Mouse (Mus musculus) cortical plate, adult 2 months (tissue): ENCODE measurements around the gene Igtp. TPM values are rescaled to one million over a fixed set of nuclear protein-coding genes. Genes with fewer than 3 reads are reported as not detected.
"Not testable (repeated sequence)": the region's sequence is repeated elsewhere in the genome, so short reads cannot be mapped to it uniquely, and the experiment has no call there.

Experiments
- H3K27ac ChIP-seq: fragments of 200-500 bp; 2 replicates; pipeline ENCODE4 v1.5.1; 2012; ENCODE audit warnings: low read length, control low read depth, inconsistent platforms; ENCODE audit not compliant: insufficient read depth
- H3K4me1 ChIP-seq: fragments of 200-500 bp; 2 replicates; pipeline ENCODE4 v1.6.1; 2011; ENCODE audit warnings: low read length; ENCODE audit not compliant: control insufficient read depth, insufficient read depth
- H3K4me3 ChIP-seq: fragments of 200-500 bp; 2 replicates; pipeline ENCODE4 v1.5.1; 2011; ENCODE audit warnings: mild to moderate bottlenecking, low read length, control low read depth; ENCODE audit not compliant: insufficient read depth
- CTCF ChIP-seq: fragments of 200-500 bp; IDR thresholded peaks from 2 replicates; pipeline ENCODE4 v1.5.1; 2011; ENCODE audit warnings: mild to moderate bottlenecking, control low read depth, low read length; ENCODE audit not compliant: insufficient read depth; ENCODE audit errors: extremely low read depth
- POLR2A ChIP-seq: fragments of 200-500 bp; IDR thresholded peaks from 2 replicates; pipeline ENCODE4 v1.6.1; 2011; ENCODE audit warnings: mild to moderate bottlenecking, low read length, control low read depth; ENCODE audit not compliant: insufficient read depth; ENCODE audit errors: extremely low read depth
- polyA plus RNA-seq: library from polyadenylated mRNA; depleted of rRNA; stranded (reverse); fragments of >200 nt; gene quantifications from 2 replicates; pipeline ENCODE4 v1.2.3, GENCODE M21; 2012; rRNA removed

Igtp gene
- 9.0 and 9.6 TPM in 2 replicates for polyA plus RNA-seq

- TF ChIP-seq POLR2A = 0 out of 2 replicates have a peak, but pooled peaks have one; percentile 7
- not testable (repeated sequence) for H3K27ac ChIP-seq
These were observed at the start of gene Igtp, which contains the start of gene Irgm2 for GRCm38 (mm10) chr11:58199229-58200037. Igtp (plus strand) TSS chr11:58199556. Irgm2 (plus strand) TSS chr11:58199618.

GRCm38 (mm10) chr11:58155458-58155857, 43.9 kb upstream of the Igtp start:
- H3K4me3 ChIP-seq = no peak overlapping the region
- no peaks in the 10 kb centered on the region for H3K4me1 ChIP-seq
- TF ChIP-seq POLR2A (no peak), CTCF (no peak)
- H3K27ac ChIP-seq = no peak overlapping the region

More at GRCm38 (mm10) chr11:58199229-58200037, at the start of gene Igtp, which contains the start of gene Irgm2:
- not testable (repeated sequence) for H3K4me1 ChIP-seq
- H3K4me3 ChIP-seq = peak within 1 kb of the TSS; percentile 49

- H3K4me3 ChIP-seq = no peak overlapping the region
- H3K27ac ChIP-seq = no peak overlapping the region
- TF ChIP-seq POLR2A (no peak), CTCF (no peak)
- no peaks in the 10 kb centered on the region for H3K4me1 ChIP-seq
These were observed 42.5 kb upstream of the Igtp start for GRCm38 (mm10) chr11:58156871-58157270.

GRCm38 (mm10) chr11:58165072-58165471, 34.3 kb upstream of the Igtp start:
- TF ChIP-seq POLR2A = no peak
- Histone ChIP-seq H3K4me3 (no peak overlapping the region), H3K4me1 (peaks cover 4% of the 10 kb centered on the region; the same call in 1 of the 2 replicates), H3K27ac (no peak overlapping the region)

- peaks cover 5% of the 10 kb centered on the region; the same call in 1 of the 2 replicates for H3K4me1 ChIP-seq
- H3K27ac ChIP-seq = no peak overlapping the region
- no peak for TF ChIP-seq CTCF
- TF ChIP-seq POLR2A = no peak
- peak overlapping the region; percentile 61 for H3K4me3 ChIP-seq
These were observed 31.6 kb upstream of the Igtp start for GRCm38 (mm10) chr11:58167822-58168166.

- no peak within 1 kb of the TSS for H3K27ac ChIP-seq
- peak within 1 kb of the TSS; percentile 61 for H3K4me3 ChIP-seq
- peak; percentile 67; the same call in 1 of the 2 replicates for TF ChIP-seq POLR2A
- no peak for TF ChIP-seq CTCF
- peaks cover 5% of the 10 kb centered on the region; the same call in 1 of the 2 replicates for H3K4me1 ChIP-seq
These were observed 31.0 kb upstream of the Igtp start, which contains the start of gene Gemin5 for GRCm38 (mm10) chr11:58168167-58168915. Gemin5 (minus strand) TSS chr11:58168539.

GRCm38 (mm10) chr11:58169666-58170065, 29.7 kb upstream of the Igtp start:
- Histone ChIP-seq H3K27ac (no peak overlapping the region), H3K4me1 (peaks cover 5% of the 10 kb centered on the region; the same call in 1 of the 2 replicates), H3K4me3 (no peak overlapping the region)
- TF ChIP-seq CTCF = no peak
- no peak for TF ChIP-seq POLR2A

GRCm38 (mm10) chr11:58171459-58172091, 27.8 kb upstream of the Igtp start, which contains the start of gene Mrpl22:
Mrpl22 (plus strand) TSS chr11:58171661.
- Histone ChIP-seq H3K4me1 (peaks cover 5% of the 10 kb centered on the region; the same call in 1 of the 2 replicates), H3K27ac (no peak within 1 kb of the TSS), H3K4me3 (peak within 1 kb of the TSS; percentile 88)
- TF ChIP-seq POLR2A (peak; percentile 64; the same call in 1 of the 2 replicates), CTCF (no peak)

GRCm38 (mm10) chr11:58179563-58179962, 19.8 kb upstream of the Igtp start:
- no peak overlapping the region for H3K27ac ChIP-seq
- no peak for TF ChIP-seq POLR2A
- peak; percentile 82 for TF ChIP-seq CTCF
- H3K4me3 ChIP-seq = no peak overlapping the region
- no peaks in the 10 kb centered on the region for H3K4me1 ChIP-seq

GRCm38 (mm10) chr11:58179986-58180385, 19.4 kb upstream of the Igtp start:
- H3K27ac ChIP-seq, H3K4me1 ChIP-seq, H3K4me3 ChIP-seq: not testable (repeated sequence)
